Mouse (Mus musculus) heart, postnatal 25 days (tissue): ENCODE data around the gene Lrrc10b. TPM values are rescaled to one million over a fixed set of nuclear protein-coding genes. Genes with fewer than 3 reads are reported as not detected.

Experiments used
- DNase-seq: peaks from one replicate; pipeline ENCODE4 v3.0.0; 2022; ENCODE audit warnings: low spot score
- intact Hi-C: fragments of 180-260 bp; cut with DNase I; formaldehyde crosslinking; loops from one replicate; pipeline ENCODE4 v1.15.1; 2025
- total RNA-seq, 2 experiments: library from RNA; stranded (reverse); gene quantifications; 2 replicates each; pipeline ENCODE4 v1.2.3; 2021

Lrrc10b gene
- total RNA-seq, 2 experiments from 2014 or later, result 0.75 to 1.0 TPM

DNA sequence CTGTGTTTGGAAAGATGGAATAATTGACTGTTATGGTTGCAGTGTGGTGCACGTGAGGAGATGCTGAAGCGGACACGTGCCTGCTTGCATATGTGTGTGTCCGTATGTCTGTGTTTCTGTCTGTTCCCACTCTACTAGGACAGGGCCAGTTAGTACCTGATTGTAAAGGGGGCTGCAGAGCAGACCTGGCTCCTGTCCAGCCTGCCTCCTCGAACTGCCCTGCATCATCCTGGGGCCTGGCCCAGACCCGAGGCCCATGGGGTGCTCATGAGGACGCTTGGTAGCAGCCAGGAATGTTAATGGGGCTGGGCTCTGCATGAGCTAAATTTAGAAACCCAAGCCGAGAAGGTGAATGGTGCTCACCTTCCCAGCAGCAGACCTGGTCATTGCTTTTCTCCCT, 40.4 kb downstream of the Lrrc10b start:
- intact Hi-C loops, result no loop called here
- DNase-seq, result no peak

GRCm38 (mm10) chr19:10415508-10415907, 41.8 kb downstream of the Lrrc10b start:
- intact Hi-C loops, result no loop called here
- DNase-seq, result no peak

DNA sequence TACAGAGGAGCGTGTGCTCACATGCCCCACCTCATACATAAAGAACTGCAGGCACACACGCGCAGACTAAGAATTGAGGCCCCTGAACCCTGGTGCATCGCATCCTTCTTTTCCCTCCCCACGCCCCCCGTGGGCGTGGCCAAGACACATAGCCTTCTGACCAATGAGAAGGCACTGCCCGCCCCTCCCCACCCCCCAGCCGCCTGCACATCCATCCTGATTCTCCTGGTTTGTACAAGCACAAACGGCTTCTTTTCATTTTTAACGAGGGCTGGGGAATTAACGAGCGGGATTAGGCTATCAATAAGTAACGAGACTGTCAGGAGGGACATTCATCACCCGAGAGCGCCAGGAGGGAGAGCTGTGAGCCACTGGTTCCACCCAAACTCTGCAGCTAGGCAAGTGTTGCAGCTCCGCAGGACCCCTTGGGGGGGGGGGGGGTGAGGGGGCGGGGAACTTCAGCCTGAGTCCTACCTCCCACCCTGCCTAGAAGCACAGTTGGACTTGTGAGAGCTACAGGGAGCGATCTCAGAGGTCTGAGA, 43.5 kb downstream of the Lrrc10b start:
- intact Hi-C loops, result no loop called here
- no peak for DNase-seq

Other genes with a start within 250 kb of the Lrrc10b start
- 1 to 10 TPM; 4.5 to 6.8 TPM for gene Myrf, start 216.7 kb downstream of the Lrrc10b start, total RNA-seq
- gene Dagla, start 152.6 kb downstream of the Lrrc10b start, total RNA-seq, result 1 to 10 TPM; 3.2 to 3.3 TPM
- 10 to 100 TPM; 45.8 to 47.0 TPM for gene Syt7, start 68.4 kb downstream of the Lrrc10b start, total RNA-seq
- under 1 TPM in 1 of 2 experiments, not detected in 1; 0.21 TPM for gene Ppp1r32, start 25.5 kb upstream of the Lrrc10b start, total RNA-seq
- gene Cpsf7, start 67.8 kb upstream of the Lrrc10b start, total RNA-seq, result 10 to 100 TPM; 24.8 to 28.4 TPM
- 10 to 100 TPM; 71.6 to 72.2 TPM for gene Sdhaf2, start 68.7 kb upstream of the Lrrc10b start, total RNA-seq
- 1 to 10 TPM; 4.1 to 4.6 TPM for gene Tmem216, start 98.8 kb upstream of the Lrrc10b start, total RNA-seq
- 1 to 10 TPM; 9.5 to 10.0 TPM for gene Cyb561a3, start 119.7 kb upstream of the Lrrc10b start, total RNA-seq
- gene Tmem138, start 119.9 kb upstream of the Lrrc10b start, total RNA-seq, result 1 to 10 TPM; 2.9 to 3.0 TPM
- gene Ddb1, start 147.9 kb upstream of the Lrrc10b start, total RNA-seq, result 100 to 1,000 TPM; 154 to 166 TPM
- gene Tkfc, start 148.2 kb upstream of the Lrrc10b start, total RNA-seq, result 1 to 10 TPM; 9.1 to 9.3 TPM
- not detected for gene Vwce, start 176.7 kb upstream of the Lrrc10b start, total RNA-seq
- not detected for gene Pga5, start 220.6 kb upstream of the Lrrc10b start, total RNA-seq
- gene Vps37c, start 231.3 kb upstream of the Lrrc10b start, total RNA-seq, result 10 to 100 TPM; 21.1 to 21.8 TPM